Mouse (Mus musculus): Measurements from ENCODE around the gene Sgf29.
A peak's percentile ranks its signal among the peaks of the same experiment; 100 is the strongest.

Sgf29 gene

DNA sequence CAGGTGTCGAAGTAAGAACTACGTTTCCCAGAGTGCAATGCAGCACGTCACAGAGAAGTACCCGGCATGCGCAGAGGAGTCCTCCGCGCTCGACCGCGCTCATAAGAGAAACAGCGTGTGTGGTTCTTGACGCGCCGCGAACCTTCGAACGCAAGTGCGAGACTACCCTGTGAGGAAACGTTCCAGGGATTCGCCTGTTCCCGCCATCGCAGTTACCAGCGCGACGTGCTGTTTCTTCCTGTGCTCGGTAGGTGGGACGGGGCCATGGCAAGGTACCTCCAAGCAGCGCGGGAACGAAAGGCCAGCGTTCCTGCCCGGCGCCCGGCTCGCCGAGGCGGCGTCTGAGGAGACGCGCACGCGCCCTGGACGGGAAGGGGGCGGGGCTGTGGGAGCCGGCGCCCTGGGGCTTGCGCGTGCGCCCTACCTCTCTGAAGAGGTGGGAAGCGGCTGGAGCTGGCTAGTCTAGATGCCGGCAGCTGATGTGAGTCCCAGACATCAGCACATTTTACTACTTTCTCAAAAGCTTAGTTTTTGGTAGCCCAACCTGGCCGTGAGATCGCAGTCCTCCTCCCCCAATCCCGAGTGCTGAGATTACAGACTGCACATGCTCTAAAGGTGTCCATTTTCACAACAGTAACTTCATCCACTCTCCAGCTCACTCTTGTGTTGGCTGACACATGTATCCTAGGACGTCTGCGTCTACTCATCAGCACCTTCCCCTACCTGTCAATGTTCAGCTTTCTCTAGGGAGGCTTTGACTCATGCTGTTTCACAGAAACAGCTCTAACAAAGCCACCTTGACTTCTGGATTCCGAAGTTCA is at the start of gene Sgf29:
Gene Sgf29, plus strand, starts transcription at position 79 of the 821 bp plus-strand sequence.
- peak; percentile 86 for DNase-seq (ENCODE audit: low spot score)

DNA sequence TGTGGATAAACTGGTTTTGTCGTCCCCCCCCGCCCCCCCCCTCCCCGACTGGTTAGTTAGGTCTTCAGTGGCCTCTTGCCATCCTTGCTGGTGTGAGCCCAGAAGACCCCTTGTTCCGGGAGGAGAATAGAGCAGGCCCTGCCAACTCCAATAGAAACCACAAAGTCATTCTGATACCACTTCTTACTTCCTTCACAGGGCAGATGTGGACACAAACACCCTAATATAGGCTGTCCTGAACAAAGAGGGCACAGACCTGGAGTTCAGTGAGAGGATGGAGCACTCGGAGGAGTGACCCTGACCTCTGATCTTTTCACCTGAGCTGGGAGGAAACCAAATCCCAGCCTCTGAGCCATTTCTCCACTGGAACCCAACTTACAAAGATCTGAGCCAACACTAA is 47.2 kb upstream of the Sgf29 start:
- no peak for DNase-seq (ENCODE audit: low spot score)

DNA sequence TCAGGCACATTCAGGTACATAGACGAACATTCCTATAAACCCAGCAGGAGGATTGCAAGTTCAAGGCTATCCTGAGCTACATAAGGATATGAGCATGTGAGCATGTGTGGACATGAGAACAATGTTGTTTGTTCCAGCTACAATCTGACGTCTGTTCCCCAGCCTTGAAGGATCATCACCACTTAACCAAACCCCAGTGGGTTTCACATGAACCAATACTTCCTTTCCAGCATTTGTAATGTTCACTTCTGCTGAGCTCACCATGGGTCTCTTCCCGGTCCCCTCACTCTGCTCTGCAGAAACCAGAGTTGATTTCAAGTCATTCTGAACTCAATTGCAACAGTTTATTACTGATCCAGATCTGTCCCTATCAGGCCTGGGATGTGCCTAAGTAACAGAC is 46.5 kb upstream of the Sgf29 start:
- no peak for DNase-seq (ENCODE audit: low spot score)

DNA sequence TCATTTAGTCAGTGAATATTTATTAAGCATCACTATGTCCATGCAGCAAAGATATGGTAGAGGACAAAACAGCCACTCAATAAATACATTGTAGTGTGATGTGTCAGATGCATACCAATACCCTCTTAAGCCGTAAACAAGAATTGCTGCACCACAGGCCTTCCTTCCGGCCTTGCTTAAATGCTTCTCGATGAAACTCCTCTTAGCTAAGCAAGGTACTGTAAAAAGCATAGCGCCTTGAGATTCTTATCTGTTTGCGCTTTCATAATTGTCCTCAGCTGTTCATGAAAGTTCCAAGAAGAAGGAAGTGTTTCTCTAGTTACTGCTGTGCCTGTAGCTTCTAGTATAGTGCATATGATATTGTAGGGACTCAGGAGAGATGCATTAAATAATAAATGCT is 42.5 kb upstream of the Sgf29 start:
- no peak for DNase-seq (ENCODE audit: low spot score)

DNA sequence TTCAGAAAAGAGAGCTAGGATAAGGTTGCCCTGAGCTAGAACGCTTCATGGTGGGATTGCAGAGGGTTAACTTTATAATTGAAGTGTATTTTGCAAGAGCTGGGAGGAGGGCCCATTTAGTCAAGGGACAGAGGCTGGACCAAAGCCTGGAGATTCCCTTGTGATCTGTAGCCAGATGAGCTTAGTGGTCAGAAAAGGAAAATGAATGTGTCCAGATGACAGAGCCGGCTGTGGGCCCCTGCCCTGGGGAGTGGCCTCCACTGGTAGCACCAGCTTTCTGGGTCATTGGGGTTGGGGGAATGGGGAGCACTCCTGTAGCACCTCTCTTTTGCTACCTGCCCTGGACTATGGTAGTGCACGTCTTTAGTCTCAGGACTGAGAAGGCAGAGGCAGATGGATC is 42.0 kb upstream of the Sgf29 start:
- peak; percentile 92 for DNase-seq (ENCODE audit: low spot score)

DNA sequence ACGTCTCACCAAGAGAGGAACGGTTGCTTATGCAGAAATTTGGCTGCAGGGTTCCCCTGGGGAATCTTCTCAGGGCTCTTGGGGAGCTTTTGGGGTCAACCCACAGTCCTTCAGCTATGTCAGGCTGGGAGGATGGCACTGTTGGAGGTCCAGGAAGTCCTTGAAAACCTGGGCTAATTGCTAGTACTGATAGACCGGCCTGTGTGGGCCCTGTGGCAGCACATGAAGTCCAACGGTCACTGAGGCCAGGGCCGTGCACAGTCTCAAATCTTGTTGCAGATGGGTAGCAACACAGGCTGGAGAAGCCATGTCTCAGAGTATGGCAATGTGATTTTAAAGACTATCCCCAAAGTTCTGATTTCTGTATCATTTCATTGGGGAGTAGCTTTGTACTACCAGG is 41.3 kb upstream of the Sgf29 start:
- no peak for DNase-seq (ENCODE audit: low spot score)

DNA sequence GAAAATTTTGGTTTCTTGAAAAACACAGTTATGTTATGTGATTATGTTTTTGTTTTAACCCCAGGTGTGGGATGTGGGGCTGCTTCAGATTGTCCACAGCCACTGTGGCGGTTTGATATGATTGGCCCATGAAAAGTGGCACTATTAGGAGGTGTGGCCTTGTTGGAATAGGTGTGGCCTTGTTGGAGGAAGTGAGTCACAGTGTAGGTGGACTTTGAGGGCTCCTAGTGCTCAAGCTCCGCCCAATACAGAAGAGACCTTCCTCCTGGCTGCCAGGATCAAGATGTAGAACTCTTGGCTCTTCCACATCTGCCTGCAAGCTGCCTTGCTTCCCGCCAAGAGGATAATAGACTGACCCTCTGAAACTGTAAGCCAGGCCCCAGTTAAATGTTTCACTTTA is 36.4 kb upstream of the Sgf29 start:
- no peak for DNase-seq (ENCODE audit: low spot score)

DNA sequence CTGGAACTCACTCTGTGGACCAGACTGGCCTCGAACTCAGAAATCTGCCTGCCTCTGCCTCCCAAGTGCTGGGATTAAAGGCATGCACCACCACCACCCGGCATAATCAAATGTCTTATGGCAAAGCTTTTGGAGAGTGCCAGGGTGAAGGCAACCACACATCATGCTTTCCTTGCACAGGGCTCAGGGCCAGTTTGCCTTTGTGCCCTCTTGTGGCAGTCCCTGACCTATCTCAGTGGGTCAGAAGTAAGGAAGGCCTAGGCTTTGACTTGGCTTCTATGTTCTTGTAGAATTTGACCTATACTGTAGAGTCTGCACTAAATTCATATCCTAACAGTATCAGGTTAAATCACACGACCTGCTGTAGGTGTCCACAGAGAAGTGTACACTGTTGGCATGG is 32.4 kb upstream of the Sgf29 start:
- DNase-seq (ENCODE audit: low spot score): no peak

DNA sequence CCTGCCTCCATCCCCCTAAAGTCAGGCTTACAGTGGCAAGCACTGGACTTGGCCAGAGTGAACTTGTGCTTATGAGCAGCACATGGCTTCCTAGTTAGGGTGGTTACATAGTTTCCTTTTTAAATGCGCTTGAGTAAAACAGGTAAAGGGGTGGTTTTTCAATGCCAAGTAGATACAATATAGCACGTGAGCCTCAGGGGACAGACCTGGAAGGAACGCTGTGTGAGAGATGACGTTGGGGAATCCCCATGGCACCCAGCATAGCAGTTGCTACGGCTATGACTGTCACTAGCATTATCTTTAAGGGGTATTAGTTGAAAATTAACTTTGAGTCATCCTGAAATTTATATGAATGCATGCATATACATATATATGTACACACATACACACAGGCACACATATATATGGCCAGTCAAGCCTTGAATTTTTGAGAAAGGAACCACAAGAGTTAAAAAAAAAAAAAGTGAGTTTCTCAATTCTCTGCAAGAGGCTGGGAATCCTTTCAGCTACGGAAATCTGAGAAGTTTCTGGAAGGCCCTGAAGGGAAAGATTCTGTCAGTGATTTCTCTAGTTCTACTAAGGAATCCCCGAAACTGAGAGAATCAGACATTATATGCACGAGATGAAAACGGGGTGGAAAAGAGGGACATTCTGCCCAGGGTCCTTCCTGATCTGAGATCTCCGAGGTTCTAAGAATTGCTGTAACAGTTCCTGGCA is 29.4 kb upstream of the Sgf29 start:
- peak; percentile 73 for DNase-seq (ENCODE audit: low spot score)

DNA sequence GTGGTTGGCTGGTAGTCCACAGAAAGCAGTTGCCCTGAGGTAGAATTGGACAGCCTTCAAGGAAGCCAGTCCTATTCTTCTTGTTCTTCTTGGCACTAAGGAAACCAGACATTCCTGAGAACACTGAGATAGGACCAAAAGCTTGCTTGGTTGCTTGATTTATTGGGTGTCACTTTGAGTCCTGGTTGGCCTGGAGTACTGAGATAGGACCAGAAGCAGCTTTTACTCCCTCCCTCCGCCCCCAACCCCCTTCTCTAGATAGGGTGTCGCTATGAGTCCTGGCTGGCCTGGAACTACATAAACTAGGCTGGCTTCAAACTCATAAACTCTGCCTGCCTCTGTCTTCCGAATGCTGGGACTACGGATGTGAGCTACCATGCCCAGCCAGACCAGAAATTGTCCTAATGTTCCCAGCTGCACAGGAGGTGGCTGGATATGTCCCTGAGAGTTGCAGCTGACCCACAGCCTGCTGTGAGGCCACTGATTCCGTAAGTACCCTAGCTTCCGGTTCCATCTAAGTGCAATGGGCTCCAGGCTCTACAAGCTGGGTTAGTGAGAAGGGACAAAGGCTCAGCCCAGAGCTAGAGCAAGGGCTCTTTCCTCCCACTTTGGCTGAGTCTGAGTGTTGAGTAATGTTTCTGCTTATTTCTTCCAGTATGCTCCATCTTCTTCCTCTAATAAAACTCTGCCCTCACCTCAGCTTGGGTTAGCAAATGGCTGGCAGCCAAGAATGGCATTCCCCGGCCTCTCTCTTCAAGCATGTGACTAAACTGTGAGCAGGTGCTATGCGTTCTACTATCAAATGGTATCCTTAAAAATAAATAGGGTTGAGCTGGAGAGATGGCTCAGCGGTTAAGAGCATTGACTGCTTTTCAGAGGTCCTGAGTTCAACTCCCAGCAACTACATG is 27.4 kb upstream of the Sgf29 start:
- DNase-seq (ENCODE audit: low spot score): peak; percentile 46

DNA sequence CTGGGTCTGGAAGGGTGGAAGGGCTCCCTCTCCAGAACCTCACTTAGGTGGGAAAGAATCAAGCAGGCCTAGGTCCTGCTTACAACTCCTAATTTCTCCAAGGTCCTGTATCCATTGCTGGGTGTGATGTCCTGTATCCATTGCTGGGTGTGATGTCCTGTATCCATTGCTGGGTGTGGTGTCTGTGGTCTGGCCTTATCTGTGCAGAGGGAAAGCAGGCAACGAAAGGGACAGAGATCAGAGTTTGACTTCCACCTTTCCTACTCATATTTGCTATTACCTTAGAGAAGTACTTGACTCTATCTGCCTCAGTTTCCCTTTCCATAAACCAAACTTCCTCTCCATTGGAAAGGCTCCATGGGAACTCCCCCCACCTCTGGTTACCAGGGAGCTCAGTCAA is 25.7 kb upstream of the Sgf29 start:
- DNase-seq (ENCODE audit: low spot score): no peak

DNA sequence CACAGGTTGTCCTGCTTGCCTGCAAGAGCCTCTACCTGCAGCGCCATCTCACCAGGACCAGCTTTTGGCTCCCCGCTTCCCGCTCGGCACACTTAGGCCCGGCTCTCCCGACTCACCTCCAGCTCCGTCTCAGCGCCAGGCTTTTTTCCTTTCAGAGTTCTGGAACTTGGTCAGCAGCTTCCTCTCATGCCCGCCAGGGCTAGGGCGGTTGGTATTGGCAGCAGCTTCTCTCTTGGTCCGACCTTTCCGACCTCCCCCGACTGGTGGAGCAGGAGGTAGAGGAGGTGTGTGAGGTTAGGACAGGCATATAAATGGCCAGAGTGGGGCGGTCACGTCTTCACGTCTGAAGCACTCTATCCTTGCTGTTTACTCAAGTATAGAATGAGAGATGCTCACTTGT is 24.3 kb upstream of the Sgf29 start:
- DNase-seq (ENCODE audit: low spot score): no peak

DNA sequence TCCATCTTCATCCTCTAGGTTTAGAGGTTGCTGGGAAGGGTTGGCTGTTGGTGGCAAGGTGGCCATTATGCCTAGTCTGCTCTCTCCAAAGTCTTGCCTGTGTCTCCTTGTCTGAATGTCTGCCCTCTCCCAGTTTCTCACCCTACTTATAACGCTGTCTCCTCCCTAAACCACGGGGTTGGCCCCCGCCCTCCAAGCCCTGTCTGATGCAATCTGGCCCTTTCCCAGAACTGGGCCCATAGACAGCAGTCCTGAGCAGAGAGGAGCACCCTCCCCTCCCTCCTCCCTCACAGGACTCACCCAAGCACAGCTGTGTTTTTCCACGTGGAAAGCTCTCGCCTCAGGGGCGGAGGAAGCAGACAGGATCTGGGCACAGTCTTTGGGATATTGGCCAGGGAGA is 23.7 kb upstream of the Sgf29 start:
- peak; percentile 95 for DNase-seq (ENCODE audit: low spot score)

DNA sequence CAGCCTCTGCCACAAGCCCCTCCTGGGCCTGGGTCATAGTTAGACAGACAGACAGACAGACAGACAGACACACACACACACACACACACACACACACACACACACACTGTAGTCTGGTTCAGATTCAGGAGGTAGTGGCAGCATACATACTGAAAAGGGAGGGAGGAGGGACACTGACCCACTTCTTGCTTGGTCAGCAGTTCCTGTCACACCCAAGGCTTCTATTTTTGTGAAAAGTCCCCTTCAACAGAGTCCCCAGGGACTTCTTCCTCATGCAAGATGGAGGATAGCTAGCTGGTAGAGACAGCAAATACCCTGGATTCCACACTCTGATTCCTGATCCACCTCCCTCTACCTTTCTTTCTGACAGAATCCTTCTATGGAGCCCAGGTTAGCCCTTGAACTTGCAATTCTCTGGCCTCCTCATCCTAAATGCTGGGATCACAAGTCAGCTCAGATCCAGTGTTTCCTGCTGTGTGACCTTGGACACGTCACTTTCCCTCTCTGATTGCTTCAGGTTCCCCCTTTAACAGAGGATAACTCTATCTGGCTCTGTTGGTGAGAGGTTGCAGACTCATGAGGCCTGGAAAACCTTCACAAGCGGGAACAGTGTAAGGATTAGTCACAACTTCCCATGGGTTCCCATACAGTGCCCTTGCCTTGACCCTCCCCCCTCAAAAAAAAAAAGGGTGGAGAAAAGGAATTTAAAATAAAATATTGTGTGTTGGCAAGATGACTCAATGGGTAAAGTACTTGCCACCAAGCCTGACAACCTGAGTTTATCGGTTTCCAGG is 23.1 kb upstream of the Sgf29 start:
- peak; percentile 28 for DNase-seq (ENCODE audit: low spot score)

DNA sequence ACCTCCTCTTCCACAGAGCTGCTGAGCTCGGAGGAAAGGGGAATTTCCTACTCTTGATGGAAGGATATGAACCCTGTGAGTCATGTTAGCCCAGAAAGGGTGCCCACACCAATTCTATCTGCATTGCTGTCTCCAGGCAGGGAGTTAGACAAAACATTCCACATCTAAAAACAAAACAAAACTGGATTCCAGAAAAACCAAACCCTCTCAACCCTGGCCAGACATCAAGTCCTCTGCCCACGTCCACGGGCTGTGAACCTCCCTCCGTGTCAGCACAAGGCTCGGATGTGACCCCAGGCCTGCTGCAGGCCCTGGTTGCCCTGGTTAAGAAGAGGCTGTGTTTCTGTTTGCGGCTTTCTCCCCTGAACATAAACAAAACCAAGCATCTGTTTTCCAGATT is 21.0 kb upstream of the Sgf29 start:
- DNase-seq (ENCODE audit: low spot score): peak; percentile 65

DNA sequence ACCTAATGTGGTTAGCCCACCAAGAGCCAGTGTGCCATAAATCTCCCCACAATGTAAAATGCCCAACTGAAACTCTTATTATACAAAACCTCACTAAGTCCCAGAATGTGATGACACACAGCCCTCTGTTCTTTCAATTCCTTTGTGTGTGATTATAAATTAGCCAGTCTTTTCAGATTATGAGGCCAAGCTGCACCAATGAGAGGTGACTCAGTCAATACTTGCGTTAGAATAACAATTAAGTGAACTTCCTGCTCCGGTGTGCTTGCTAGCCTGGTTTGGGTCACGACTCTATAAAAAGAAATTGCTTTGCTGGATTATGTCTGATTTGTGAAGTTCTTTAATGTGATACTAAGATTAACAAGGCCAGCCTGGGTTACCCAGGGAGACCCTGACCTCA is 19.2 kb upstream of the Sgf29 start:
- no peak for DNase-seq (ENCODE audit: low spot score)

DNA sequence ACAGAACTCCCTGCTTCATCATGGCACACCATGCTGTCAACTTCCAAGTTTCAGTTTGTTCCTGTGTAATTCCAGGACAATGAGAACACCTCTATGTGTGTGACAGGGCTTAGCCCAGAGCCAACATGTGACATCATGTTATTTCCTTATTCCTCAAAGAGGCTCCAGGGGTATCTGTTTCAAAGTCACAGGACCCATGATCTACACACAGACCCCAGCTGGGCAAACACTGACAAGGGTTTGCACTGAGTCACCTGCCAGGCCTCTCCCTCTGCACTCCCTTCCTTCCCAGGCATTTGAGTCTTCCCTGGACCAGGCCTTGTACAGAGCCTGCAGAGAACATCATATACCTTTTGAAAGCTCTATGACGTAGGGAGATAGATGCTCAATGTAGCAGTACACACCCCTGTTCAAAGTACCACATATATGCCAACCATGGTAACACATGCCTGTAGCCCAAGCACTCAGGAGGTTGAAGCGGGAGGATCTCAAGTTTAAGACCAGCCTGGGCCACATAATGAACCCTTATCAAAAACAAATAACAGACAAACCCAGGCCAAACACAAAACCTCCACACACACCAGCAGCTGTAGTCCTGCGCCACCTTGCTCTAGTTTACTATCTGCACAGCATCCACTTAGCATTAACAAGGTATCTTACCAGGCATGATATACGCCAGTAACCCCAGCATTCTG is 18.1 kb upstream of the Sgf29 start, which contains the start of gene Nupr1:
Gene Nupr1, minus strand, starts transcription at position 38 of the 695 bp plus-strand sequence.
- DNase-seq (ENCODE audit: low spot score): no peak

DNA sequence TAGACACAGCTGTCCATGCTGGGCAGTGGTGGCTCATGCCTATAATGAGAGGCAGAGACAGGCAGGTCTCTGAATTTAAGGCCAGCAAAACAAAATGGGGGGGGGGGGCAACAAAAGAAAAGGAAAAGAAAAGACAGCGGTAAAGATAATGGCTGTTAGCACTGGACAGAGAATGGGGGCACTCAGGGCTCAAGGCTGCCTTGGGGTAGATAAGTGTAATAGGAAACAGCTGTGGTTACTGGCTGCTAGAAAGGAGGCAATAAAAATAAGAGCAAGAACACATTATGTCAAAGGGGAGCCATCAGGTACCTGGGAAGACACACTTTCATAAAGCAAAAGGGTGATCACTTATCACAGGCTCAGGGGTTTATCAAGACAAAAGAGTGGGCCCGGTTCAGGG is 16.6 kb upstream of the Sgf29 start:
- no peak for DNase-seq (ENCODE audit: low spot score)

DNA sequence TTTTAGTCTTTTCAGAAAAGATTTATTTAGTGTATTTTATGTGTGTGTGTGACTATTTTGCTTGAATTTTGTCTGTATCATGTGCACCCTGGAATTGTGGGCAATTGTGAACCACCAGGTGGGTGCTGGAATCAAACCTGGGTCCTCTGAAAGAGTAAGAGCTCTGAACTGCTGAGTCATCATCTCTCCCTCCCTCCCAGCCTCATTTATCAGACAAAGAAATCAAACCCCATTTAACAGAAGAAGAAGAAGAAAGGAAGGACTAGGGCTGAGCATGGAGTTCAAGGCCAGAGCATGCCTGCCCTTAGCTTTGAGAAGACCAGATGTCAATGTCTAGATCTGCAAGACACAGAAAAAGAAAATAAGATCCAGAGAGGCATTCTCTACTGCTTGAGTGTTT is 13.7 kb upstream of the Sgf29 start:
- no peak for DNase-seq (ENCODE audit: low spot score)

DNA sequence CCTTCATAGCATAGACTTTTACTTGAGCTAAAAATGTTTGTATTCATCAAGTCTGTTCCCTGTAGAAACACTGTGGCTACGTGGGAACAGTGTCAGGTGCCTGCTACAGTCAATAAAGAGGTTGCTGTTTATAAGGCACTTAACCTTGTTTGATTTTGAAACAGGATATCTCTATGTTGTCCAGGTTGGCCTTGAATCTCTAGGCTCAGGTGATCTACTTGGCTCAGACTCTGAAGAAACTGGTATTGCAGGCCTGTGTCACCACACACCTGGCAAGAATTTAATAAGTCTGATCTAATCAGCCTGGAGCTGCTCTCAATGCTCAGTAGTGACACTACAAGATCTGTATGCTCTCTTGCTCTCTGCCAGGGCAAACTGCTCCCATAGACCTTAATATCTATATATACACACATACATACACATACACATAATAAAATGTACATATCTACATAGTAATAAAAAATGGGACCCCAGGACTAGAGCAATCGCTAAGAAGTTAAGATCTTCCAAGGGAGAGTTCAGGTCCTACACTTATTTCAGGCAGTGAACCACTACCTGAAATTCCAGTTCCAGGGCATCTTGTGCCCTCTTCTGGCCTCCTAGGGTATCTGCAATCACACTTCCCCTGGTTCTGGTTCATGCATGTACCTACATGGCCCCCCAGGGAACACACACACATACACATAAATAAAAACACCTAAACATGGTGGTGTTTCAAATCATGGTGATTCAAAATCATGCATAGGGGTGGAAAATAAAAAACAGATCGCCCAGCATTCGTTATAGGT is 12.2 kb upstream of the Sgf29 start:
- DNase-seq (ENCODE audit: low spot score): peak; percentile 70
